In the genomic region with DNA sequence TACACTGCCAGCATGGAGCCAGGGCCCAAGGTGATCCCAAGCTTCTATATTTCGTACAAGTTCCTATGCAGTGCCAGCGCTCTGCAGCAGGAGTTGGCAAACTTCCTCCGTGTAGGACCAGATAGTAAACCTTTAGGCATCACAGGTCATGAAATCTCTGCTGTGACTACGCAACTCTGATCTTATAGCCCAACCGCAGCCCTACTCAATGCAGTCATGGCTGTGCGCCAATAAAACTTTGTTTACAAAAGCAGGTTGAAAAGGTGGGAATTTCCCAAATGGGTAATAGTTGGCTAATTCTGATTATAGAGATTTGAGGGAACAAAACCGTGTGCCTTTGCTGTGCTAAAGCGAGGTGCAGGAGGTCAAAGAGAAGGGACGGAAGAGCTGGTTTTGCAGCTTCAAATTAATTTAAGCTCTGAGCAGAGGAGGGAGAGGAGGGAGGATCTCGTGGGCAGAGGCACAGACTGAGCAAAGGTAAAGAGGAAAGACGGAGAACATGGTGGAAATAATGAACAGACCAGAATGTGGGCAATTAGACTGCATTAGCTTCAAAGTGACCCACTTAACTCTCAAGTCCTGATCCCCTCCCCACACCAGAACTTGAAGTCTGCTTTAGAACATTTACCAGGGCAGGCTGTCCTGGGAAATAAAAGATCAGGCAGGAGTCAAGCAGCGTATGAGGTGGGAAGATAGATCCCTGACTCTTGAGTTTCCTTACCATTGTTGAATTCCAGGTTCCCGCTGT, we compare ENCODE assay signal across 26 mouse cellular contexts.
"Had no signal": no experiment of that assay in that cellular context is flagged by ENCODE, and none has a peak within 500 bp of the region (broad histone marks: within the 10 kb centered on the region; RNA-seq: fewer than 3 reads in every experiment).

No protein-coding gene starts in this region.

- H3K27ac ChIP-seq: gastrocnemius, adult 2 months; heart, adult 2 months; heart, embryonic 13.5 days; heart, embryonic 15.5 days; hindbrain, embryonic 13.5 days; hindbrain, embryonic 15.5 days; hindbrain, postnatal 0 days; kidney, embryonic 15.5 days; kidney, postnatal 0 days; left cerebral cortex, adult 2 months; limb, embryonic 10.5 days; limb, embryonic 12.5 days; liver, embryonic 12.5 days had no signal

- H3K27me3 ChIP-seq: heart, embryonic 15.5 days; hindbrain, embryonic 13.5 days; hindbrain, embryonic 15.5 days; kidney, embryonic 15.5 days; limb, embryonic 12.5 days; liver, embryonic 12.5 days had no signal

- H3K9ac ChIP-seq: heart, embryonic 13.5 days; heart, embryonic 15.5 days; hindbrain, embryonic 13.5 days; hindbrain, embryonic 15.5 days; kidney, embryonic 15.5 days; limb, embryonic 12.5 days; liver, embryonic 12.5 days had no signal

- ATAC-seq: hindbrain, postnatal 0 days; liver, embryonic 12.5 days had no signal

- DNase-seq: gastrocnemius, adult 2 months; gastrocnemius, postnatal 10 days; gastrocnemius, postnatal 25 days; heart, adult 11 months; heart, adult 2 months; heart, postnatal 14 days; heart, postnatal 36 days; kidney, adult 11 months; kidney, adult 2 months; kidney, adult 9 months; kidney, postnatal 14 days; kidney, postnatal 36 days; layer of hippocampus, adult 9-11 months; liver had no signal

- H3K4me3 ChIP-seq: gastrocnemius, adult 2 months; heart, adult 2 months; heart, embryonic 13.5 days; heart, embryonic 15.5 days; hindbrain, embryonic 13.5 days; hindbrain, embryonic 15.5 days; kidney, embryonic 15.5 days; left cerebral cortex, adult 2 months; limb, embryonic 10.5 days; limb, embryonic 12.5 days; liver, embryonic 12.5 days had no signal

- H3K36me3 ChIP-seq: heart, embryonic 13.5 days; heart, embryonic 15.5 days; hindbrain, embryonic 13.5 days; hindbrain, embryonic 15.5 days; kidney, embryonic 15.5 days; limb, embryonic 10.5 days; limb, embryonic 12.5 days; liver, embryonic 12.5 days had no signal

- H3K9me3 ChIP-seq: heart, embryonic 13.5 days; heart, embryonic 15.5 days; hindbrain, embryonic 13.5 days; hindbrain, embryonic 15.5 days; kidney, embryonic 15.5 days; limb, embryonic 10.5 days; limb, embryonic 12.5 days; liver, embryonic 12.5 days had no signal

- H3K4me1 ChIP-seq: hindbrain, embryonic 15.5 days; limb, embryonic 10.5 days; limb, embryonic 12.5 days; liver, embryonic 12.5 days had no signal

- H3K4me2 ChIP-seq: heart, embryonic 11.5 days; heart, embryonic 13.5 days; heart, embryonic 15.5 days; hindbrain, embryonic 13.5 days; hindbrain, embryonic 15.5 days; kidney, embryonic 15.5 days; limb, embryonic 12.5 days; liver, embryonic 12.5 days had no signal
